Mouse (Mus musculus) heart, postnatal 36 days (tissue): Measurements from ENCODE around the gene Tspo. TPM values are rescaled to one million over a fixed set of nuclear protein-coding genes. Genes with fewer than 3 reads are reported as not detected.

ENCODE experiments used
- DNase-seq, 2 experiments: peaks; one replicate each; pipeline ENCODE4 v3.0.0; 2021 to 2022
- intact Hi-C: fragments of 180-260 bp; cut with DNase I; formaldehyde crosslinking; loops from one replicate; pipeline ENCODE4 v1.15.1; 2025
- microRNA-seq, 2 experiments: library from miRNA; unstranded; fragments of <30 nt; microRNA quantifications; one replicate each; pipeline ENCODE4 v1.2.0; 2021; ENCODE audit warnings: borderline number of aligned reads in 2 of 2
- total RNA-seq, 2 experiments: library from RNA; stranded (reverse); gene quantifications; 2 replicates each; pipeline ENCODE4 v1.2.3; 2021

The Tspo gene
- total RNA-seq, 2 experiments from 2014 or later: 60.2 to 68.3 TPM

DNA sequence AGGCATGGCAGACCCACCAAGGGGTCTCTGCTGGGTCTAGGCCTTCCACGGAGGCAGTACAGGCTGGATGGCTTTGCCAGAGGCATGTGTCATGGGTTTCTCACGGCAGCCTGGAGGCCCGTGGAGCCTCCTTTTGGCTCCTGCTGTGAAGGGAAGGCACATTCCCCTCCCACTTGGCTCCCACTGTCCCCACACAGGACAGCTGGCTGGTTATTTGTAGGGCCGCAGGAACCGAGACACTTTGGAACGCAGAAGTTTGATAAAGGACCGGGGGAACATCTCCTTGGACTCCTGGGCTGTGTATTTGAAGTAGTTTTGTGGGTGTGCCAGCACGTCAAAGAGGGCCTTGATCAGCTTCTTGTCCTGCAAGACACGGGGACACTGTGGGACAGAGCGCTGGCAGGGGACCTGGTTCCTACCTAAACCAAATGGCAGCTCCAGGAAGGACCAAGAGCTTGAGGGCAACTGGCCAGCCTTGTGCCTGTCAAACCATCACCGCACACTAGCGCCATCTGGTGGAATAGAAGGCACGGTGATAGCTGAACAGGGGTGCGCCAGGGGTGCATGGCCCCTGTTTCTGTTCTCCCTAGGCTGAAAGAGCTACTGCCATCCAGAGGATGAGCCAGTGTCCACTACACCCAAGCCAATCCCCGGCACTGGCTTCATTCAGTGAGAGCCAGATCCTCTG lies 43.9 kb downstream of the Tspo start:
- DNase-seq: peak; percentile 71 to 72
- intact Hi-C loops: no loop called here

GRCm38 (mm10) chr15:83615245-83615644 lies 51.9 kb downstream of the Tspo start:
- intact Hi-C loops: no loop called here
- DNase-seq: no peak

Small RNA genes lying within 50 kb of the gene (microRNA-seq; reads per million reads assigned to microRNA genes)
- 0 reads per million in 2 experiments for gene Gm24575

Other genes starting within 250 kb of the Tspo start
- 10 to 100 TPM; 11.0 to 12.2 TPM for gene Arfgap3, start 213.3 kb upstream of the Tspo start, total RNA-seq
- gene Pacsin2, start 99.0 kb upstream of the Tspo start, total RNA-seq: 100 to 1,000 TPM; 174 to 191 TPM
- 10 to 100 TPM; 47.3 to 53.2 TPM for gene Ttll1, start 52.7 kb upstream of the Tspo start, total RNA-seq
- gene Bik, start 36.7 kb upstream of the Tspo start, total RNA-seq: 10 to 100 TPM; 11.6 to 13.1 TPM
- gene Mcat, start 195 bp downstream of the Tspo start, total RNA-seq: 10 to 100 TPM; 37.8 to 39.3 TPM
- gene Ttll12, start 31.6 kb downstream of the Tspo start, total RNA-seq: 1 to 10 TPM; 5.6 to 6.5 TPM
- gene Scube1, start 161.4 kb downstream of the Tspo start, total RNA-seq: 1 to 10 TPM; 1.3 TPM
- gene Mpped1, start 215.9 kb downstream of the Tspo start, total RNA-seq: not detected